Mouse (Mus musculus) lung, embryonic 16.5 days (tissue): ENCODE measurements around the gene Klhl25. TPM values are rescaled to one million over a fixed set of nuclear protein-coding genes. Genes with fewer than 3 reads are reported as not detected.
"Not testable (repeated sequence)": the region's sequence is repeated elsewhere in the genome, so short reads cannot be mapped to it uniquely, and the experiment has no call there.

Experiments
- ATAC-seq: fragments of 200-750 bp; cut with Nextera tagmentation; 2 replicates; pipeline ENCODE4 v1.8.0; 2017; ENCODE audit warnings: low read depth, mild to moderate bottlenecking, moderate library complexity
- H3K27ac ChIP-seq: fragments of 300-500 bp; sonication (generic); 2 replicates; pipeline ENCODE4 v1.5.1; 2014; ENCODE audit warnings: mild to moderate bottlenecking, control low read depth, low read length
- H3K27me3 ChIP-seq: fragments of 300-500 bp; sonication (generic); 2 replicates; pipeline ENCODE4 v1.6.1; 2014; ENCODE audit warnings: low read depth, low read length, mixed read lengths; ENCODE audit not compliant: control insufficient read depth, insufficient read depth
- H3K36me3 ChIP-seq: fragments of 300-500 bp; sonication (generic); 2 replicates; pipeline ENCODE4 v1.6.1; 2014; ENCODE audit warnings: low read length; ENCODE audit not compliant: control insufficient read depth, insufficient read depth
- H3K4me1 ChIP-seq: fragments of 300-500 bp; sonication (generic); replicated peaks from 2 replicates; pipeline ENCODE4 v1.6.1; 2014; ENCODE audit warnings: low read length, mixed read lengths; ENCODE audit not compliant: control insufficient read depth, insufficient read depth
- H3K4me2 ChIP-seq: fragments of 300-500 bp; sonication (generic); 2 replicates; pipeline ENCODE4 v1.6.1; 2014; ENCODE audit warnings: low read depth, low read length, control low read depth
- H3K4me3 ChIP-seq: fragments of 300-500 bp; sonication (generic); 2 replicates; pipeline ENCODE4 v1.5.1; 2014; ENCODE audit warnings: mild to moderate bottlenecking, low read length, control low read depth
- H3K9ac ChIP-seq: fragments of 300-500 bp; sonication (generic); 2 replicates; pipeline ENCODE4 v1.6.1; 2014; ENCODE audit warnings: low read length, control low read depth
- H3K9me3 ChIP-seq: fragments of 300-500 bp; sonication (generic); 2 replicates; pipeline ENCODE4 v1.6.1; 2016; ENCODE audit warnings: low read length; ENCODE audit not compliant: control insufficient read depth
- WGBS: fragments of 180-500 bp; shearing (Covaris S2); extraction: QIAGEN DNeasy Blood & Tissue Kit; methylation state at CpG from one replicate; pipeline ENCODE4 v1.1.7; 2014; 5-methylcytosine and 5-hydroxymethylcytosine counted together
- polyA plus RNA-seq: library from polyadenylated mRNA; unstranded; fragments of >200 nt; fragmentation: Nextera tagmentation; extraction: Ambion mirVana; gene quantifications from 2 replicates; pipeline ENCODE4 v1.2.1, GENCODE M21; 2015

Klhl25 gene
- polyA plus RNA-seq, 1 experiment from 2014 or later, result 21.6 TPM

DNA sequence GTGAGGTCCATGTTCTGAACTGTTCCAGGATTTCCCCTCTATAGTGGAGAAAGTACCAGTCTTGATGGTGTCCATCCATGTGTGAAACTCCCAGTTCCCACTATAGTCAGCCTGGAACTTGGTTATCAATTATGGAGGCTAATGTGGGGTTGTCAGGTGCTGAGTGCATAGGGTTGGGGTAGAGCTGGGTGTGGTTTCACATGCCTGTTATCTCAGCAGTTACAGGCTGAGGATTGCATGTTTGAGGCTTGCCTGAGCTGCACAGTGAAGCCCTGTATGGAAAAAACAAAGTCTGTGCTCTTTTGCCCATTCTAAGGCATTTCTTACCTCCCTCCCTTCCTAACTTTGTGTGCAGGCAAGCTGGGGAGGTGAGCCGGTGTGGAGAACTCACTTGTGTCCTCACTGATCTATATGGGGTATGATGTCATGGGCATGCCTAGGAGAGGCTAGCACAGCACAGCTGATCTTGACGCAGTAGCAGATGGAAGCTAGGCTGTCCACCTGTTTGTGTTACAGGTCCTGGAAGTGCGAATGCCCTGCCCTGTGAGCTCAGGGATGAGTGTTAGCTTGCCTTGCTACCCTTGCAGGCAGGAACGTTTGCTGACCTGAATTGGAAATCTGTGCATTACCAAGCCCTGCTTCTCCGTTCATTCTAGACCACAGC lies 15.3 kb downstream of the Klhl25 start:
- WGBS, result 88% methylated on average over 5 of the region's 5 CpGs
- not testable (repeated sequence) for H3K9me3 ChIP-seq, H3K4me2 ChIP-seq, ATAC-seq, H3K4me3 ChIP-seq, H3K9ac ChIP-seq, H3K4me1 ChIP-seq, H3K27ac ChIP-seq, H3K27me3 ChIP-seq
- peaks cover 27% of the 10 kb centered on the region for H3K36me3 ChIP-seq

- ATAC-seq, result no peak
- no peak overlapping the region for H3K27ac ChIP-seq
- 90% methylated on average over 6 of the region's 6 CpGs for WGBS
- H3K4me3 ChIP-seq, result no peak overlapping the region
- H3K27me3 ChIP-seq, result no peaks in the 10 kb centered on the region
- peaks cover 31% of the 10 kb centered on the region for H3K36me3 ChIP-seq
- no peak overlapping the region for H3K4me2 ChIP-seq
- no peaks in the 10 kb centered on the region for H3K9me3 ChIP-seq
- no peak overlapping the region for H3K9ac ChIP-seq
- H3K4me1 ChIP-seq, result no peaks in the 10 kb centered on the region
These were observed 16.9 kb downstream of the Klhl25 start for GRCm38 (mm10) chr7:75865026-75865425.

DNA sequence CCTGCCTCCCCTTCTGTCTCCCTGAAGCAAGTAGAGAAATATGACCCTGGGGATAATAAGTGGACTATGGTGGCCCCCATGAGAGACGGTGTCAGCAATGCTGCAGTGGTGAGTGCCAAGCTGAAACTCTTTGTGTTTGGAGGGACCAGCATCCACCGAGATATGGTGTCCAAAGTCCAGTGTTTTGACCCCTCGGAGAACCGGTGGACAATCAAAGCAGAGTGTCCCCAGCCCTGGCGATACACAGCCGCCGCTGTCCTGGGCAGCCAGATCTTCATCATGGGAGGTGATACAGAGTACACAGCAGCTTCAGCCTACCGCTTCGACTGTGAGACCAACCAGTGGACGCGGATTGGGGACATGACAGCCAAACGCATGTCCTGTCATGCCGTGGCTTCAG lies 18.4 kb downstream of the Klhl25 start:
- Histone ChIP-seq H3K4me3 (no peak overlapping the region), H3K4me2 (no peak overlapping the region), H3K4me1 (peaks cover 2% of the 10 kb centered on the region; the same call in 1 of the 2 replicates), H3K27me3 (no peaks in the 10 kb centered on the region), H3K9me3 (no peaks in the 10 kb centered on the region), H3K9ac (no peak overlapping the region), H3K27ac (no peak overlapping the region), H3K36me3 (peaks cover 36% of the 10 kb centered on the region)
- no peak for ATAC-seq
- WGBS, result 95% methylated on average over 13 of the region's 13 CpGs

DNA sequence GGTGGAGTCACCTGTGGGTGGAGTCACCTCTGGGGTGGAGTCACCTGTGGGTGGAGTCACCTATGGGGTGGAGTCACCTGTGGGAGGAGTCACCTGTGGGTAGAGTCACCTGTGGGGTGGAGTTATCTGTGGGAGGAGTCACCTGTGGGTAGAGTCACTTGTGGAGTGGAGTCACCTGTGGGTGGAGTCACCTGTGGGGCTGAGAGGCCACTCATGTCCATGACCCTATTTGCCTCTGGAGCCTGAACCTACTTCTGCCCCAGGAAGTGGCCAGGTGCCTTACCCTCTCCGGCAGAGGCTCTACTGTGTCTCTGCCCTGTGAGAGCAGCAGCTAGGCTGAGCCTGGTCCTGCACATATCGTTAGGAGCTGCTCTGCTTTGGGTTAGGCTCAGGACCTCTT lies 20.6 kb downstream of the Klhl25 start:
- no peak overlapping the region for H3K4me2 ChIP-seq
- peaks cover 2% of the 10 kb centered on the region; the same call in 1 of the 2 replicates for H3K4me1 ChIP-seq
- 53% methylated on average over 2 of the region's 2 CpGs for WGBS
- H3K9me3 ChIP-seq, result no peaks in the 10 kb centered on the region
- H3K27ac ChIP-seq, result no peak overlapping the region
- no peak overlapping the region for H3K4me3 ChIP-seq
- no peak overlapping the region for H3K9ac ChIP-seq
- ATAC-seq, result no peak
- H3K27me3 ChIP-seq, result no peaks in the 10 kb centered on the region
- peaks cover 45% of the 10 kb centered on the region for H3K36me3 ChIP-seq

- peak; percentile 43; the same call in 1 of the 2 replicates for ATAC-seq
- Histone ChIP-seq H3K9me3 (no peaks in the 10 kb centered on the region), H3K27ac (no peak overlapping the region), H3K27me3 (no peaks in the 10 kb centered on the region), H3K4me3 (no peak overlapping the region), H3K4me1 (peaks cover 2% of the 10 kb centered on the region; the same call in 1 of the 2 replicates), H3K36me3 (peaks cover 35% of the 10 kb centered on the region), H3K9ac (no peak overlapping the region), H3K4me2 (no peak overlapping the region)
- 54% methylated on average over 9 of the region's 9 CpGs for WGBS
These were observed 22.4 kb downstream of the Klhl25 start for GRCm38 (mm10) chr7:75870551-75870950.

GRCm38 (mm10) chr7:75872255-75872654 lies 24.1 kb downstream of the Klhl25 start:
- H3K9me3 ChIP-seq, result no peaks in the 10 kb centered on the region
- no peak for ATAC-seq
- H3K27ac ChIP-seq, result no peak overlapping the region
- no peak overlapping the region for H3K4me3 ChIP-seq
- H3K9ac ChIP-seq, result no peak overlapping the region
- H3K36me3 ChIP-seq, result peaks cover 19% of the 10 kb centered on the region
- no peak overlapping the region for H3K4me2 ChIP-seq
- H3K4me1 ChIP-seq, result peaks cover 2% of the 10 kb centered on the region; the same call in 1 of the 2 replicates
- no peaks in the 10 kb centered on the region for H3K27me3 ChIP-seq
- WGBS, result 62% methylated on average over 5 of the region's 5 CpGs

DNA sequence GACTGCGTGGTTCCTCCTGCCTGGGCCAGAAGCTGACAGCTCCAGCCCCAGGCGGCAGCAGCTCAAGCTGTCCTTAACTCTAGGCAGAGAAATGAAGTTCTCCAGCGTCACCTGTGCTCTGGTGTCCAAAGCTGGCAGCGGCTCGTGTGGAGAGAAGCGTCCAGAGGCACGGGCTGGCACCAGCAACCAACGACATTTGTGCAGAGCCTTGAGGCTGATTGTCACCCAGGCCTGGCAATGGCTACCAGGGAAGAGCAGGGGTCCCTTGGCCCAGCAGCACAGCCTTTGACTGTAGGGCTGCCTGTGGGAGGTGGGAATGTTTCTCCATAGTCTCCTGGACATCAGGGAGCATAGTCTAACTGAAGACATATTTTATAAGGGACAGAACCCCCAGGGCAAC lies 24.6 kb downstream of the Klhl25 start:
- 86% methylated on average over 8 of the region's 8 CpGs for WGBS
- peaks cover 18% of the 10 kb centered on the region for H3K36me3 ChIP-seq
- H3K4me2 ChIP-seq, result no peak overlapping the region
- no peak overlapping the region for H3K27ac ChIP-seq
- ATAC-seq, result no peak
- H3K4me1 ChIP-seq, result peaks cover 2% of the 10 kb centered on the region; the same call in 1 of the 2 replicates
- H3K4me3 ChIP-seq, result no peak overlapping the region
- no peak overlapping the region for H3K9ac ChIP-seq
- no peaks in the 10 kb centered on the region for H3K9me3 ChIP-seq
- H3K27me3 ChIP-seq, result no peaks in the 10 kb centered on the region

DNA sequence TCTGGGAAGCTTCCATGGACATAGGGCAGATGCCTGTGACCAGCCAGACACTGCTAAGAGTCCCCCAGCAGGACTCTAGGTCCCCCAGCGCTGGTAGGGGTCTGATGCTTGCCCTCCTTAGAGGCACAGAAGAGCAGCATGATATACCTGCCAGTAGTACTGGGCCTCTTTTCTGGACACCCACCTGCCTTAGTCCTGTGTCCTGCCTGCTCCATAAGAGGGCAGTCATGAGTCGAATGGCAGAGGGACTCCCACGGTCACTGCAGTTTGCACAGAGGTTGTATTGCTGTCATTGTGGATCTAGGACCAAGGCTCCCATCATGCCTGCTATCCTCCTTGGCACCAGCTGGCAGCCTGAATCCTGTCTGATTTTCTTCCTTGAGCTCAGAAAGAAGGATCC lies 25.1 kb downstream of the Klhl25 start:
- ATAC-seq, result no peak
- Histone ChIP-seq H3K36me3 (peaks cover 18% of the 10 kb centered on the region), H3K4me1 (peaks cover 2% of the 10 kb centered on the region; the same call in 1 of the 2 replicates), H3K27me3 (no peaks in the 10 kb centered on the region), H3K4me2 (no peak overlapping the region), H3K9me3 (no peaks in the 10 kb centered on the region), H3K27ac (no peak overlapping the region), H3K9ac (no peak overlapping the region), H3K4me3 (no peak overlapping the region)
- WGBS, result 70% methylated on average over 3 of the region's 3 CpGs

GRCm38 (mm10) chr7:75873746-75874145 lies 25.6 kb downstream of the Klhl25 start:
- Histone ChIP-seq H3K4me2 (no peak overlapping the region), H3K27ac (no peak overlapping the region), H3K27me3 (no peaks in the 10 kb centered on the region), H3K4me3 (no peak overlapping the region), H3K9me3 (no peaks in the 10 kb centered on the region), H3K36me3 (peaks cover 18% of the 10 kb centered on the region), H3K4me1 (peaks cover 2% of the 10 kb centered on the region; the same call in 1 of the 2 replicates), H3K9ac (no peak overlapping the region)
- 91% methylated on average over 7 of the region's 7 CpGs for WGBS
- no peak for ATAC-seq
